Mouse (Mus musculus): ENCODE data around the gene Tanc1.

Gene Tanc1

GRCm38 (mm10) chr2:59612733-59613473 lies 1.1 kb downstream of the Tanc1 start:
- DNase-seq (ENCODE audit: low spot score), result peak; percentile 24

GRCm38 (mm10) chr2:59613474-59614019 lies 1.7 kb downstream of the Tanc1 start:
- no peak for DNase-seq (ENCODE audit: low spot score)

GRCm38 (mm10) chr2:59616890-59617289 lies 5.0 kb downstream of the Tanc1 start:
- no peak for DNase-seq (ENCODE audit: low spot score)

- DNase-seq (ENCODE audit: low spot score), result no peak
Measured at GRCm38 (mm10) chr2:59618996-59619395, 7.2 kb downstream of the Tanc1 start.

GRCm38 (mm10) chr2:59620601-59621000 lies 8.8 kb downstream of the Tanc1 start:
- no peak for DNase-seq (ENCODE audit: low spot score)

GRCm38 (mm10) chr2:59622514-59623139 lies 10.8 kb downstream of the Tanc1 start:
- DNase-seq (ENCODE audit: low spot score), result no peak

- DNase-seq (ENCODE audit: low spot score), result no peak
Measured at GRCm38 (mm10) chr2:59623858-59624257, 12.0 kb downstream of the Tanc1 start.

GRCm38 (mm10) chr2:59625416-59625815 lies 13.6 kb downstream of the Tanc1 start:
- no peak for DNase-seq (ENCODE audit: low spot score)

GRCm38 (mm10) chr2:59625927-59626326 lies 14.1 kb downstream of the Tanc1 start:
- DNase-seq (ENCODE audit: low spot score), result no peak

- DNase-seq (ENCODE audit: low spot score), result no peak
Measured at GRCm38 (mm10) chr2:59626422-59626821, 14.6 kb downstream of the Tanc1 start.

GRCm38 (mm10) chr2:59627502-59627901 lies 15.7 kb downstream of the Tanc1 start:
- DNase-seq (ENCODE audit: low spot score), result no peak

GRCm38 (mm10) chr2:59628057-59628901 lies 16.4 kb downstream of the Tanc1 start:
- no peak for DNase-seq (ENCODE audit: low spot score)

- DNase-seq (ENCODE audit: low spot score), result peak; percentile 57
Measured at GRCm38 (mm10) chr2:59629829-59630228, 18.0 kb downstream of the Tanc1 start.

GRCm38 (mm10) chr2:59631406-59631805 lies 19.6 kb downstream of the Tanc1 start:
- peak; percentile 81 for DNase-seq (ENCODE audit: low spot score)

GRCm38 (mm10) chr2:59633761-59634430 lies 22.1 kb downstream of the Tanc1 start:
- no peak for DNase-seq (ENCODE audit: low spot score)

GRCm38 (mm10) chr2:59637040-59637785 lies 25.4 kb downstream of the Tanc1 start:
- DNase-seq (ENCODE audit: low spot score), result no peak

GRCm38 (mm10) chr2:59642722-59643121 lies 30.9 kb downstream of the Tanc1 start:
- DNase-seq (ENCODE audit: low spot score), result no peak

- DNase-seq (ENCODE audit: low spot score), result peak; percentile 27
Measured at GRCm38 (mm10) chr2:59644816-59645215, 33.0 kb downstream of the Tanc1 start.

- no peak for DNase-seq (ENCODE audit: low spot score)
Measured at GRCm38 (mm10) chr2:59645515-59645914, 33.7 kb downstream of the Tanc1 start.

- peak; percentile 64 for DNase-seq (ENCODE audit: low spot score)
Measured at GRCm38 (mm10) chr2:59646740-59647390, 35.0 kb downstream of the Tanc1 start.

- DNase-seq (ENCODE audit: low spot score), result no peak
Measured at GRCm38 (mm10) chr2:59648444-59648843, 36.6 kb downstream of the Tanc1 start.
